Mouse (Mus musculus) lung, postnatal 0 days (tissue): ENCODE measurements around the gene Nsun2.

Source experiments
- CTCF ChIP-seq: IDR thresholded peaks from 2 replicates; pipeline ENCODE4 v1.5.1; 2016; ENCODE audit warnings: antibody characterized with exemption, mild to moderate bottlenecking
- EP300 ChIP-seq: IDR thresholded peaks from 2 replicates; pipeline ENCODE4 v1.6.1; 2016; ENCODE audit warnings: antibody characterized with exemption, mild to moderate bottlenecking, control low read depth

DNA sequence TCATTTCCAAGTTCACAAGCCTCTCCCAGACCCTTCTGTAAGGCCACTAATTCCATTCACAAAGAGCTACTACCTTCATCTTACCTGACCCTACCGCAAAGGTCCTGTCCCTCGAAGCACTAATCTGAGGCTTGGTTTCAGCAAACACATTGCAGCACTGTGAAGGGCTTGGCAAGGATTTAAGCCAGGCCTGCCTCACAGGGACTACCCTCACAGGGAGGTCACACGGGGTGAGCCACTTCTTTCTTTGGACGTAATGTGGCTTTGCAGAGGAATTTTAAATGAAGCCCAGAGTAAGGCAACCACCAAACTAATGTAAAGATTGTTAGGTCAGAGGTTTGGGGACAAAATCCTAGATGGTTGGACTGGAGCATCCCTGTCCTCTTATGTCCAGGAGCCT lies 107.0 kb downstream of the Nsun2 start:
- no peak for TF ChIP-seq CTCF
- no peak for TF ChIP-seq EP300
